Mouse (Mus musculus) midbrain, postnatal 0 days (tissue): ENCODE results near the gene Llcfc1. TPM values are rescaled to one million over a fixed set of nuclear protein-coding genes. Genes with fewer than 3 reads are reported as not detected.

ENCODE experiments used
- ATAC-seq: fragments of 200-750 bp; cut with Nextera tagmentation; 2 replicates; pipeline ENCODE4 v1.8.0; 2017; ENCODE audit warnings: moderate number of reproducible peaks, mild to moderate bottlenecking, moderate TSS enrichment, moderate library complexity; ENCODE audit not compliant: low FRiP score
- DNase-seq: peaks from one replicate; pipeline ENCODE4 v3.0.0-alpha.2; 2015; ENCODE audit warnings: low spot score
- H3K27ac ChIP-seq: fragments of 300-500 bp; sonication (generic); 2 replicates; pipeline ENCODE4 v1.5.1; 2014; ENCODE audit warnings: low read depth, mild to moderate bottlenecking, low read length, mixed read lengths
- H3K27me3 ChIP-seq: fragments of 300-500 bp; sonication (generic); 2 replicates; pipeline ENCODE4 v1.6.1; 2014; ENCODE audit warnings: low read length, control low read depth, mixed read lengths; ENCODE audit not compliant: insufficient read depth
- H3K36me3 ChIP-seq: fragments of 300-500 bp; sonication (generic); 2 replicates; pipeline ENCODE4 v1.6.1; 2014; ENCODE audit warnings: low read length, control low read depth, mixed read lengths; ENCODE audit not compliant: insufficient read depth
- H3K4me1 ChIP-seq: fragments of 300-500 bp; sonication (generic); 2 replicates; pipeline ENCODE4 v1.6.1; 2014; ENCODE audit warnings: mild to moderate bottlenecking, control low read depth, antibody characterized with exemption, low read length, mixed read lengths; ENCODE audit not compliant: insufficient read depth
- H3K4me2 ChIP-seq: fragments of 300-500 bp; sonication (generic); 2 replicates; pipeline ENCODE4 v1.6.1; 2014; ENCODE audit warnings: low read depth, mild to moderate bottlenecking, low read length, mixed read lengths; ENCODE audit not compliant: poor library complexity, severe bottlenecking
- H3K4me3 ChIP-seq: fragments of 300-500 bp; sonication (generic); 2 replicates; pipeline ENCODE4 v1.5.1; 2014; ENCODE audit warnings: low read depth, mild to moderate bottlenecking, low read length, moderate library complexity
- H3K9ac ChIP-seq: fragments of 300-500 bp; sonication (generic); replicated peaks from 2 replicates; pipeline ENCODE4 v1.6.1; 2014; ENCODE audit warnings: mild to moderate bottlenecking, low read length, moderate library complexity, mixed read lengths; ENCODE audit not compliant: poor library complexity, severe bottlenecking
- H3K9me3 ChIP-seq: fragments of 300-500 bp; sonication (generic); 2 replicates; pipeline ENCODE4 v1.6.1; 2016; ENCODE audit warnings: low read length, control low read depth
- CTCF ChIP-seq: IDR thresholded peaks from 2 replicates; pipeline ENCODE4 v1.5.1; 2016; ENCODE audit warnings: antibody characterized with exemption, mild to moderate bottlenecking
- WGBS: fragments of 180-500 bp; shearing (Covaris S2); extraction: QIAGEN DNeasy Blood & Tissue Kit; methylation state at CpG from one replicate; pipeline ENCODE4 v1.1.7; 2014; 5-methylcytosine and 5-hydroxymethylcytosine counted together
- polyA plus RNA-seq: library from polyadenylated mRNA; unstranded; fragments of >200 nt; fragmentation: Nextera tagmentation; extraction: Ambion mirVana; gene quantifications from 2 replicates; pipeline ENCODE4 v1.2.1, GENCODE M21; 2015
- total RNA-seq: library from RNA; depleted of rRNA; stranded (reverse); fragments of >200 nt; gene quantifications from 2 replicates; pipeline ENCODE4 v1.2.3, GENCODE M21; 2014; rRNA removed

Gene Llcfc1
- total and polyA plus RNA-seq, 2 experiments from 2014 or later, result not detected

GRCm38 (mm10) chr6:41706275-41706674 is 22.0 kb downstream of the Llcfc1 start:
- no peaks in the 10 kb centered on the region for H3K36me3 ChIP-seq
- no peak overlapping the region for H3K4me2 ChIP-seq
- no peak overlapping the region for H3K4me3 ChIP-seq
- 92% methylated on average over 7 of the region's 7 CpGs for WGBS
- ATAC-seq (no peak), DNase-seq (no peak)
- no peak for TF ChIP-seq CTCF
- H3K27ac ChIP-seq, result no peak overlapping the region
- no peaks in the 10 kb centered on the region for H3K4me1 ChIP-seq
- no peaks in the 10 kb centered on the region for H3K9me3 ChIP-seq
- H3K27me3 ChIP-seq, result no peaks in the 10 kb centered on the region
- no peak overlapping the region for H3K9ac ChIP-seq

- no peak overlapping the region for H3K4me3 ChIP-seq
- TF ChIP-seq CTCF, result no peak
- no peak for ATAC-seq
- H3K36me3 ChIP-seq, result no peaks in the 10 kb centered on the region
- H3K27me3 ChIP-seq, result no peaks in the 10 kb centered on the region
- no peak overlapping the region for H3K9ac ChIP-seq
- no peaks in the 10 kb centered on the region for H3K9me3 ChIP-seq
- 75% methylated on average over 1 of the region's 1 CpGs for WGBS
- H3K4me2 ChIP-seq, result no peak overlapping the region
- no peaks in the 10 kb centered on the region for H3K4me1 ChIP-seq
- no peak for DNase-seq
- H3K27ac ChIP-seq, result no peak overlapping the region
Observed at GRCm38 (mm10) chr6:41710281-41710680, 26.1 kb downstream of the Llcfc1 start.

DNA sequence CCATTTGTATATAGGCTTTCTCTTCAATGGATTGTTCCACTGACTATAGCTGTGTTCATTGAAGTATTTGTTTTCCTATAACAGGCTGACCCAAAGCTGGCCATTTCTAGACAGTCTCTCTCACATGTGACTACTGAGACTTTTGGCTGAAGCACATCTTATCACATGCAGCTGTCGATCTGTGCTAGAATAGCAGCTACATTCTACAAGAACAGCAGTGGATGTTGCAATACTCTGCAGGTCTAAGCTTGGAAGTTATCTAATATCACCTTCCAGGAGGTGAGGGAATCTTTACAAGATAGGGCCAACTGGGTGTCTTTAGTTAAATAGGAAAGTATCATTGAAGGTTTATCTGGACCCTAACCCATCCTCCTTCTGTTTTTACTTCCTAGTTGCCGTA is 37.2 kb downstream of the Llcfc1 start:
- no peak overlapping the region for H3K4me2 ChIP-seq
- no peak overlapping the region for H3K4me3 ChIP-seq
- H3K27ac ChIP-seq, result no peak overlapping the region
- WGBS, result 94% methylated on average over 2 of the region's 2 CpGs
- ATAC-seq (no peak), DNase-seq (no peak)
- no peaks in the 10 kb centered on the region for H3K27me3 ChIP-seq
- H3K36me3 ChIP-seq, result no peaks in the 10 kb centered on the region
- TF ChIP-seq CTCF, result no peak
- H3K4me1 ChIP-seq, result no peaks in the 10 kb centered on the region
- H3K9me3 ChIP-seq, result no peaks in the 10 kb centered on the region
- H3K9ac ChIP-seq, result no peak overlapping the region

DNA sequence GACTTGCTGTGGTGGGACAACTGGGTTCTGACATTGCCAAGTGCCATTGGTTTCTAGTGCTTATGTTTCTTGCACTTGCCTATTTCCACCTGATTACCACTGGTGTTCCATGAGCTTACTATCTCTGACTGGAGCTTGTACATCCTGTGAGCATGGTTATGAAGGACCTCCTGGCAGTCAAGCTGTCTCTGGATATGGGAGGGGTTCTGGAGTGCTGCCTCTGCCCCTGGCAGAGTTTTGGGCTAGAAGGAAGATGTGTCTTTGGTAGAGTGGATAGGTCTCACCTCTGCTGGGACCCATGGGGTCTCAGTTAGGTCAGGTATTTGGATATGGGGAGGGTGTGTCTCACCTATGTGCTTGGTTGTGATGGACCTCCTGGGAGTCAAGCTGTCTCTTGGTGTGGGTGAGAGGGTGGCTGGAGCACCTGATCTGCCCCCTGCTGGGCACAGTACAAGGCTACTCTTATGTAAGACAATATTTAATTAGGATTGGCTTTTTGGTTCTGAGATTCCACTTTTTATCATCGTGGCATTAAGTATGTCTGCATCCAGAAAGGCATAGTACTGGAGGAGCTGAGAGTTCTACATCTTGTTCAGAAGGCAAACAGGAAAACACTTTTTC is 43.9 kb downstream of the Llcfc1 start:
- H3K4me2 ChIP-seq, result no peak overlapping the region
- ATAC-seq, result no peak
- TF ChIP-seq CTCF, result no peak
- H3K4me3 ChIP-seq, result no peak overlapping the region
- no peaks in the 10 kb centered on the region for H3K36me3 ChIP-seq
- no peak overlapping the region for H3K9ac ChIP-seq
- 91% methylated on average over 1 of the region's 1 CpGs for WGBS
- no peak for DNase-seq
- no peaks in the 10 kb centered on the region for H3K27me3 ChIP-seq
- no peaks in the 10 kb centered on the region for H3K9me3 ChIP-seq
- H3K27ac ChIP-seq, result no peak overlapping the region
- no peaks in the 10 kb centered on the region for H3K4me1 ChIP-seq

- no peaks in the 10 kb centered on the region for H3K27me3 ChIP-seq
- TF ChIP-seq CTCF, result no peak
Observed at GRCm38 (mm10) chr6:41734719-41735470, 50.7 kb downstream of the Llcfc1 start.

More at GRCm38 (mm10) chr6:41734719-41735470, 50.7 kb downstream of the Llcfc1 start:
- Histone ChIP-seq H3K4me2 (no peak overlapping the region), H3K4me1 (no peaks in the 10 kb centered on the region), H3K36me3 (no peaks in the 10 kb centered on the region), H3K4me3 (no peak overlapping the region), H3K9me3 (no peaks in the 10 kb centered on the region), H3K27ac (no peak overlapping the region), H3K9ac (no peak overlapping the region)
- DNase-seq (no peak), ATAC-seq (no peak)
- 92% methylated on average over 5 of the region's 5 CpGs for WGBS

Other genes starting within 250 kb of the Llcfc1 start
- gene Gm10334, start 238.3 kb upstream of the Llcfc1 start, total RNA-seq, result 0.52 TPM in 1 of 2 replicates, not detected in the other
- gene Gm10334, start 238.3 kb upstream of the Llcfc1 start, polyA plus RNA-seq, result not detected in 2 replicates
- not detected in 2 replicates for gene Prss1, start 225.5 kb upstream of the Llcfc1 start, total RNA-seq
- not detected in 2 replicates for gene Prss1, start 225.5 kb upstream of the Llcfc1 start, polyA plus RNA-seq
- not detected in 2 replicates for gene Prss2, start 162.6 kb upstream of the Llcfc1 start, total RNA-seq
- gene Prss2, start 162.6 kb upstream of the Llcfc1 start, polyA plus RNA-seq, result not detected in 2 replicates
- 60.1 and 70.3 TPM in 2 replicates for gene Ephb6, start 78.9 kb upstream of the Llcfc1 start, total RNA-seq
- 32.0 and 39.1 TPM in 2 replicates for gene Ephb6, start 78.9 kb upstream of the Llcfc1 start, polyA plus RNA-seq
- 0.33 TPM in 1 of 2 replicates, not detected in the other for gene Trpv6, start 48.0 kb upstream of the Llcfc1 start, total RNA-seq
- gene Trpv6, start 48.0 kb upstream of the Llcfc1 start, polyA plus RNA-seq, result 0.78 and 0.80 TPM in 2 replicates
- gene Trpv5, start 3.7 kb upstream of the Llcfc1 start, total RNA-seq, result not detected in 2 replicates
- not detected in 2 replicates for gene Trpv5, start 3.7 kb upstream of the Llcfc1 start, polyA plus RNA-seq
- gene Kel, start 19.9 kb downstream of the Llcfc1 start, total RNA-seq, result 0.24 TPM in 1 of 2 replicates, not detected in the other
- gene Kel, start 19.9 kb downstream of the Llcfc1 start, polyA plus RNA-seq, result 0.22 TPM in 1 of 2 replicates, not detected in the other
- gene Olfr459, start 90.7 kb downstream of the Llcfc1 start, total RNA-seq, result not detected in 2 replicates
- gene Olfr459, start 90.7 kb downstream of the Llcfc1 start, polyA plus RNA-seq, result not detected in 2 replicates
- not detected in 2 replicates for gene Pip, start 163.1 kb downstream of the Llcfc1 start, total RNA-seq
- gene Pip, start 163.1 kb downstream of the Llcfc1 start, polyA plus RNA-seq, result not detected in 2 replicates
- gene Sval2, start 168.6 kb downstream of the Llcfc1 start, total RNA-seq, result not detected in 2 replicates
- gene Sval2, start 168.6 kb downstream of the Llcfc1 start, polyA plus RNA-seq, result not detected in 2 replicates